7 mouse cellular contexts compared by ENCODE assay signal in genomic region chr2:19553821-19554592, GRCm38 (mm10). TPM values are rescaled to one million over a fixed set of nuclear protein-coding genes. Genes with fewer than 3 reads are reported as not detected.
DNase-seq lines count a peak whose midpoint lies in the region; ATAC-seq lines count a peak whose summit lies in the region.

4921504E06Rik (minus strand) TSS chr2:19553914.

- H3K36me3 ChIP-seq in embryonic facial prominence, embryonic 13.5 days = no peaks in the 10 kb centered on the region
- no peaks in the 10 kb centered on the region for H3K36me3 ChIP-seq in heart, embryonic 10.5 days
- H3K36me3 ChIP-seq in limb, embryonic 13.5 days = no peaks in the 10 kb centered on the region
- H3K36me3 ChIP-seq in midbrain, embryonic 14.5 days (ENCODE audit: control insufficient read depth, insufficient read depth, low read length) = no peaks in the 10 kb centered on the region

- H3K27ac ChIP-seq in embryonic facial prominence, embryonic 13.5 days = 0 out of 2 replicates have a peak within 1 kb of the TSS, but pooled peaks have one; percentile 16
- H3K27ac ChIP-seq in heart, embryonic 10.5 days = peak within 1 kb of the TSS; percentile 87
- no peak within 1 kb of the TSS for H3K27ac ChIP-seq in limb, embryonic 13.5 days
- peak within 1 kb of the TSS; percentile 79 for H3K27ac ChIP-seq in midbrain, embryonic 14.5 days (replicated peaks; ENCODE audit: low read depth, low read length)

- peak within 1 kb of the TSS; percentile 71 for H3K4me2 ChIP-seq in embryonic facial prominence, embryonic 13.5 days
- peak within 1 kb of the TSS; percentile 71 for H3K4me2 ChIP-seq in limb, embryonic 13.5 days (replicated peaks)
- peak within 1 kb of the TSS; percentile 70 for H3K4me2 ChIP-seq in midbrain, embryonic 14.5 days (ENCODE audit: low read length)

- peak within 1 kb of the TSS; percentile 46 for H3K4me3 ChIP-seq in embryonic facial prominence, embryonic 13.5 days
- H3K4me3 ChIP-seq in heart, embryonic 10.5 days = peak within 1 kb of the TSS; percentile 61
- peak within 1 kb of the TSS; percentile 48 for H3K4me3 ChIP-seq in limb, embryonic 13.5 days
- H3K4me3 ChIP-seq in midbrain, embryonic 14.5 days (replicated peaks; ENCODE audit: low read depth, low read length) = peak within 1 kb of the TSS; percentile 38

- peak; percentile 5 to 22 for DNase-seq in adrenal gland, postnatal 4 days (ENCODE audit: low spot score in 2 of 2)
- DNase-seq in heart, embryonic 10.5 days (ENCODE audit: low spot score) = peak; percentile 94
- peak; percentile 85 for DNase-seq in kidney, adult 9 months
- DNase-seq in midbrain, embryonic 14.5 days = peak; percentile 92
- peak; percentile 2 for DNase-seq in spleen, adult 12 weeks (ENCODE audit: low spot score)

- WGBS in embryonic facial prominence, embryonic 13.5 days = 1% methylated on average over 26 of the region's 27 CpGs
- WGBS in heart, embryonic 10.5 days = 1% methylated on average over 27 of the region's 27 CpGs
- WGBS in limb, embryonic 13.5 days = under 1% methylated on average over 23 of the region's 27 CpGs
- WGBS in midbrain, embryonic 14.5 days = under 1% methylated on average over 27 of the region's 27 CpGs

- H3K9me3 ChIP-seq in embryonic facial prominence, embryonic 13.5 days = no peaks in the 10 kb centered on the region
- no peaks in the 10 kb centered on the region for H3K9me3 ChIP-seq in heart, embryonic 10.5 days
- H3K9me3 ChIP-seq in limb, embryonic 13.5 days = no peaks in the 10 kb centered on the region
- no peaks in the 10 kb centered on the region for H3K9me3 ChIP-seq in midbrain, embryonic 14.5 days (ENCODE audit: control insufficient read depth, low read length)

- H3K4me1 ChIP-seq in embryonic facial prominence, embryonic 13.5 days = peaks cover 18% of the 10 kb centered on the region
- H3K4me1 ChIP-seq in heart, embryonic 10.5 days = peaks cover 31% of the 10 kb centered on the region
- H3K4me1 ChIP-seq in limb, embryonic 13.5 days = peaks cover 22% of the 10 kb centered on the region
- H3K4me1 ChIP-seq in midbrain, embryonic 14.5 days (ENCODE audit: control insufficient read depth, insufficient read depth, low read length) = peaks cover 8% of the 10 kb centered on the region

- H3K27me3 ChIP-seq in embryonic facial prominence, embryonic 13.5 days = no peaks in the 10 kb centered on the region
- H3K27me3 ChIP-seq in heart, embryonic 10.5 days (ENCODE audit: insufficient read depth, poor library complexity, severe bottlenecking) = no peaks in the 10 kb centered on the region
- H3K27me3 ChIP-seq in limb, embryonic 13.5 days = no peaks in the 10 kb centered on the region
- no peaks in the 10 kb centered on the region; the same call in 1 of the 2 replicates for H3K27me3 ChIP-seq in midbrain, embryonic 14.5 days (ENCODE audit: control insufficient read depth, insufficient read depth, low read length)

- peak; percentile 77 for ATAC-seq in embryonic facial prominence, embryonic 13.5 days (ENCODE audit: insufficient number of reproducible peaks, insufficient read depth, low FRiP score, low TSS enrichment, low read depth)
- peak; percentile 91 for ATAC-seq in limb, embryonic 13.5 days (ENCODE audit: low FRiP score, low read depth)
- peak; percentile 87 for ATAC-seq in midbrain, embryonic 14.5 days (ENCODE audit: low FRiP score, low TSS enrichment)

- H3K9ac ChIP-seq in embryonic facial prominence, embryonic 13.5 days = 0 out of 2 replicates have a peak within 1 kb of the TSS, but pooled peaks have one; percentile 54
- no peak within 1 kb of the TSS; the same call in 1 of the 2 replicates for H3K9ac ChIP-seq in limb, embryonic 13.5 days
- H3K9ac ChIP-seq in midbrain, embryonic 14.5 days (replicated peaks; ENCODE audit: low read length) = peak within 1 kb of the TSS; percentile 43; the same call in 1 of the 2 replicates

RNA-seq across cellular contexts. Expression of gene 4921504E06Rik, which starts in this region (rescaled TPM):
- total RNA-seq in adrenal gland, postnatal 4 days (2021) = not detected
- not detected in 2 replicates for polyA plus RNA-seq in embryonic facial prominence, embryonic 13.5 days (2015; fragmentation: Nextera tagmentation; extraction: Ambion mirVana)
- polyA plus RNA-seq in heart, embryonic 10.5 days (2016; fragmentation: Nextera tagmentation; extraction: Ambion mirVana) = not detected in 2 replicates
- polyA plus RNA-seq in limb, embryonic 13.5 days (2015; fragmentation: Nextera tagmentation; extraction: Ambion mirVana) = not detected in 2 replicates
- polyA plus RNA-seq in midbrain, embryonic 14.5 days (2014; fragmentation: Nextera tagmentation; extraction: Ambion mirVana) = 0.12 and 0.24 TPM in 2 replicates

Comparison
In these comparisons a context has a peak if more than half of its experiments do, and no peak if none do; other contexts are left out.
1. Peak in DNase-seq in adrenal gland, postnatal 4 days; RNA of the gene not detected or under 1 TPM.
2. Peak in ATAC-seq, H3K4me3 ChIP-seq, H3K27ac ChIP-seq, H3K9ac ChIP-seq and H3K4me2 ChIP-seq in embryonic facial prominence, embryonic 13.5 days; RNA of the gene not detected or under 1 TPM.
3. Peak in DNase-seq, H3K4me3 ChIP-seq and H3K27ac ChIP-seq in heart, embryonic 10.5 days; RNA of the gene not detected or under 1 TPM.
4. Peak in ATAC-seq, H3K4me3 ChIP-seq and H3K4me2 ChIP-seq in limb, embryonic 13.5 days; RNA of the gene not detected or under 1 TPM.
5. Peak in DNase-seq, ATAC-seq, H3K4me3 ChIP-seq, H3K27ac ChIP-seq, H3K9ac ChIP-seq and H3K4me2 ChIP-seq in midbrain, embryonic 14.5 days; RNA of the gene not detected or under 1 TPM.
6. DNase-seq: peak in every context shown above with its lines; median percentile 94 in heart, embryonic 10.5 days; 92 in midbrain, embryonic 14.5 days; 85 in kidney, adult 9 months; 14 in adrenal gland, postnatal 4 days; 2 in spleen, adult 12 weeks.